Mouse (Mus musculus) granulocyte monocyte progenitor cell, adult 5-6 weeks (primary cell): ENCODE data around the gene Isyna1. TPM values are rescaled to one million over a fixed set of nuclear protein-coding genes. Genes with fewer than 3 reads are reported as not detected.

Source experiments
- ATAC-seq: replicated peaks from 2 replicates; pipeline ENCODE4 v1.8.0; 2016; ENCODE audit warnings: mild to moderate bottlenecking, moderate TSS enrichment, inconsistent platforms; ENCODE audit not compliant: poor library complexity, severe bottlenecking
- total RNA-seq, 2 experiments: library from RNA; stranded (forward) in 1 of 2; stranded (reverse) in 1 of 2; fragments of 200-712, 200-1000 nt in 1 of 2; fragments of >200 nt in 1 of 2; fragmentation: Nextera tagmentation in 1 of 2; gene quantifications; 2 replicates each; pipeline ENCODE4 v1.2.3; 2014 to 2017

Isyna1 gene
- total RNA-seq, 2 experiments from 2014 or later: 30.8 to 38.6 TPM

DNA sequence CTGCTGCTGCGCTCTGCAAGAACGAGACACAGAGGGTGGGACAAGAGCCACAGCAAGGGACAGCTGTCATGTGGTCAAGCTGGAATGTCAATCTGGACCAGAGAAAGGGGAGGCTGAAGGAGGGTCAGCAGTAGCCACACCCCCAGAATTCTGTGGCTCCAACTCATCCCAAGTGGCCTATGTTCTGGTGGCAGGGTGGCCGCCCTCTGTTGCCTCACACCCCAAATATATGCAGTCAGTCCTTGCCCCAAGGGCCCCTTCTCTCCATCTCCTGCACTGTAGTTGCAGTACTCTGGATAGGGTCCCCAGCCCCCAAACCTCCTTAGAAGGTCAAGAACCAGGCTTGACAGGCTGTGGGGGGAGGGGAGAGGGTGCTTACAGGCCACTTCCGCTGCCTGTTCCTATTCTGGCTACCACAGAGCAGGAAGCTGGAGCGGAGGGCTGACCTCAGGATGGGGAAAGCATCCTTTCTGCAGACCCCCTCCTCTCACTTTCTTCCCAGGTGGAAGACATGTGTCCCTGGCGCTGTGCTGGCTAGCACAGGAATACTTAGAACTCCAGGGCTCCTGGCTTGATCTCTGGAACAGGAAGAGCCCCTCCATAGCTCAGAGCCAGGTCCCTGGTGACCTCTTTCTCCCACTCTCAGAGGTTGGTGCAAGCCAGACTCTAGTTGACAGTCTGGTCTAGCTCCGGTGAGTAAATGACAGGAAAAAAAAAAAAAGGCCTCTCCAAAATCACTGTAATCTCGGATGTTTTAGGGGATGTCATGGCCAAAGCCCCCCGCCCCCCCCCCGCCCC lies 6.5 kb downstream of the Isyna1 start:
- peak; percentile 50 for ATAC-seq

DNA sequence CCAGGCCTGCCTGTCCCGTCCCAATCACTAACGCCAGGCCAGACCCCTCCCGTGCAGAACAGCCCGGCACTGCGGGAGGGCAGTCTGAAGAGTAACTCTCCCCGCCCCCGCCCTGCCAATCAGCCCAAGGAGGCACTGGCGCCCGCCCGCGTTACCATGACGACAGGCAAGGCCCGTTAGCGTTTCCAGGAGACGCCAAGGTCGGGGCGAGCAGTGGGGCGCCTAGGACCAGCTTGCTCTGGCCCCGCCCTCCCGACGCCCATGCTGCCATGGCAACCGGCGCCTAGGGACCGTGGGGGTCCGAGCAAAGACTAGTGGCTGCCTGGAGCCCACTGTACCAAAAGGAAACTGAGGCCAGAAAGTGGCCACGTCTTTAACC lies 7.1 kb downstream of the Isyna1 start:
- ATAC-seq: peak; percentile 66

DNA sequence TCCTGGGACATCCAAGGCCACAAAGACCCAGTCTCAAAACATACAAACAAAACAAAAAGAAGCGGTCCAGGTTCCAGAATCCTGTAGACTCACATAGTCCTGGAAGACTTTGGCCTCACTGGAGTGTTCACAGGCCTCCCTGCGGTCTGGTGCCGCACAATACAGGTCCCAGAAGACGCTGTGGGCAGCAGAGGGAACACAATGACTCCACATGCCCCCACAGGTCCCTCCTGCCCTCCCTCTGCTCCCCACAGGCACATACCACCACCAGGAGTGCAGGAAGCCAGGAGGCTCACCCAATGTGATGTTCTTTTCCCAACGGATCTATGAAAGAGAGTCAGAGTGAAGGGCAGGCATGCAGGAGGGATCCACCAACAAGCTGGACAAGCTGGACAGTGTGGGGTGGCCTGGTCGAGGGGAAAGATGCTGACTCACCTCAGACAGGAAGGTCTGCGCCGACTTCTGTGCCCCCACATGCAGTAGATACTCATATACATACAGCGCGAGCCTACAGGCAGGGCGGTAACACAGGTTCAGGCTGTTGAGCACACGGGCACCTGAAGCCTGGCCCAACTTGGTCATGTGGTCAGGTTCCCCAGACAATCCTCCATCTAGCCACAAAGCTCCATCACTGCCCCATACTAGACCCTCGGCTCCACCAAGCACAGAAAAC lies 8.1 kb downstream of the Isyna1 start:
- ATAC-seq: no peak

DNA sequence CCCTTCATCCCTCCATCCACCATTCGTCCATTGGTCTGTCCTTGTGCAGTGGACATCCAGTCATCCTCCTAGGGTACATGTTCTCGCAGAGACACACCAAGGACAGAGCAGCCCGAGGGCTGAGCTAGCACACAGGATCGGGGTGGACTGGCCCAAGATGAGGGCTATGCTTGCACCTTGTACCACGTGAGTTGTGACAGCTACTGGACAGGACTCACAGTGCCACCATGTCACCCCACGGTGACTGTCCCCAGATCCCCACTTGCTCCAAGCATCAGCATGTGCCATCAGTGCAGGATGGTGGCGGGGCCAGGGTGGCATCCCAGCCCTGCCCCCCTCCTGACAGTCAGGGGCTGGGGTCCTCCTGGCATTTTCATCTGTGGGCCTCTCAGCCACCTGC lies 10.4 kb downstream of the Isyna1 start:
- ATAC-seq: no peak

DNA sequence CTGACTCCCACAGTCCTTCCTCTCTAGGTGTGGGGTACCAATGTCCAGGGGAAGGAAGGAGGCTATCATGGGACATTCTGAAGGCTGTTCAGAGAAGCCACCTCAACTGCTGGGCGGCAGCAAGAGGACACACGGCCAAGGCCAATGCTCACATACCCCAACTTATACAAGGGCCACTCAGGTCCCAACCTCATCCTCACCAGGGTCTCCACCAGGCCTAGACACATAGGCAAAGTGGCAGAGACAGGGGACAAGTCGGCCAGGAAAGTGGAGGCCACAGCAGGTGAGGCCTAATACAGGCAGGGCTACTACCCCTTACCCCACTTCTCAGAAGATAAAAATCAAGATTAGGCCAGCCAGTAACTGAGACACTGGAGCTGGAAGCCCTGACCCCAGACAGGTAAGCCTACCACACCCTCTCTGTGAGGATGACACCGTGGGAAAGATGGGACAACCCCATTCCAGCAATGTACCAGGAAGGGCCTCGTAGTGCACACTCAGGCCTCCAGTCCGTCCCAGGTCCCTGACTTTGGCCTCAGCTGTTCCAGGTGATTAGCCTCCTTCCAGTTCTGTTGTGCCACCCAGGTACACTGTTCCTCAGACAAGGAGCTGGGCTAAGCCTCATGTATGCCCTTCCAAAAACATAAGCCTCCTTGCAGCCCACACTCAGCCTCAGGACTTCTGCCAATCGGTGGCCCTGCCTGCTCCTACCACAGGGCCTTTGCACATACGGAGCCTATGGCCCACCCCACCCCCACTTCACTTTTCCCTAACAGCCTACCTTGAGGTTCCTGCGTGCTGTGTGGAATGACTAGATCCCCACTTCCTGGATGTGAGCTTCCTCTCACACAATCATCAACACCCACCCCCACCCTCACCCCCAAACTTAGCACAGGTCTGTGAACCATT lies 12.0 kb downstream of the Isyna1 start:
- ATAC-seq: no peak

DNA sequence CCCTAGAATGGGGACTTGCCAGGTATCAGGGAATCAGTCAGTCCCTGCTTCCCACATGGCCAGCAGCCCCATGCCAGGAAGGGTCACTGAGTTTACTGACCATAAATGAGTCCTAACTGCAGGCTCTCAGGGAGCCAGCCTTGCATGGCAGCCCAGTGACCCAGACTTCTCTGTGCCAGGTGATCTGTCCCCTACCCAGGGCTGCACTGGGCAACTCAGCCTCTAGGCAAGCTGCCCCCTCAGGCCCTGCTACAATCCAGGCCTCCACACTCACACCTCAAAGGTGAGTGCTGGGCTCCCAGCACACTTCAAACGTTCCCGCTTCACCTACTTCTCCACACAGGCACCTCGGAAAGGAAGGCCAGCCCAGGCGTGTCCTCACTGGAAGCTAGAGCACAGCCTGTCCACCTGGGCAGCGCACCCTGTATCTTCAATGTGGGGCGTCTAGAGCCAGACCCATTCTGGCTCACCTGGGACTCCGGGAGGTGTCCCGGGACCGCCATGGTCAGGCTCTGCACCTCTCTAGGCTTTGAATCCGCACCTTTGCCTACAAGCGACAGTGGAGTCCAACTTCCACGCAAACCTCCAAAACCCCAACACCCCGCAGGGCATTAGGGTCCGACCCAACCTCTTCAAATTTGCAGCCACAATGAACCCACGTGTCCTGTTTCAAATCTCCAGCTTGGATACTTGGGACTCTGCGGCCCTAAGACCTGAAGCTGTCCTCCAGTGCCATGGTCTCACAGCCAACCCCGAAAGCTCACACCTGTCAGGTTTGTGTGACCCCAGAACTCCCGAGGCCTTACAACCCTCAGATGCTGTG lies 12.8 kb downstream of the Isyna1 start:
- no peak for ATAC-seq

DNA sequence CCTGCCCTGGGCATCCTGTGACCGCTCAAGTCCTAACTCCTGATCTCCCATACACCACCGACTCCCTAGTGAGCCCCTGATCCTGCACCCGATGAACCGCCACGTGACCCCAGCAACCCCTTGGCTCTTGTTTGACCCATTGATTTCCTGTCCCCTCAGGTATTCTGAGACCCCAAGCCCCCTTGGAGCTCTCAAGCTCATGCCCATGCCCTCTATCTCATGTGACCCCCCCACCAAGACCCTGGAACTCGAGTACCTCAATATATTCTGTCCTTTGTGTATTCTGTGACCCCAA lies 13.4 kb downstream of the Isyna1 start:
- ATAC-seq: no peak

DNA sequence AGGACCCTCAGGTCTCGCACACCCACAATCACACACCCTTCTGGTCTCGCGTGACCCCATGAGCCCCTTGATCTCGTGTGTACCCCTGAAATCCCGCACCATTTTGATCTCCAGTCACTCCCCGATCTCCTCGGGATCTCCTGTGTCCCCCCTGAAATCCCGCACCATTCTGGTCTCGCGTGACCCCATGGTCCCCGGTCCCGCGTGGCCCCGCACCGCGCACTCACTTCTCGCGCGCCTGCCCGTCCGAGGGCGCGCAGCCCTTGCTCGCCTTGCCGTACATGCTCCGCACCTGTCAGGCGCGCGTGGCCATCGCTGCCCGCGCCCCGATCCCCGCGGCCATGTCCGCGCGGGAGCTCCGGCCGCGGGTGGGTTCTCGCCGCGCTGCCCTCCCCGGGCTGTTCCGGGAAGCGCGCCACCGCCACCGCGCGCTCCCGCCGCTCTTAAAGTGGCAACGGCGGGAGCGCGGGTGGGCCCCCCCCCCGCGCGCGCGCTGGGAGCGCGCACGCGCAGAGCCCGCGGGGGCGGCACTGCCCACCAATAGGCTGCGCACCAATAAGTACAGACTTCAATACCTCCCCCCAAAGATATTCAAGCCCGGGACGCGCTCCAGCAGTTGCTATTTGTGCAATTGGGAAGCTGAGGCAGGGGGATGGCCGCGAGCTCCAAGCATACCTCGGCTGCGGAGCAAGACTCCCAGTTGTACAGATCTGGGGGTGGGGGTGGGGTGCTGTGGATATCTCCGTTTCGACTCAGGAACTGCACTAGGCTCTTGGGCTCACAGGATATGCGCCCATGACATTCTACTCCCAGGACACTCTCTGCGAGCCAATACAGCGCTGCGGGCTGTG lies 13.9 kb downstream of the Isyna1 start:
- ATAC-seq: no peak

DNA sequence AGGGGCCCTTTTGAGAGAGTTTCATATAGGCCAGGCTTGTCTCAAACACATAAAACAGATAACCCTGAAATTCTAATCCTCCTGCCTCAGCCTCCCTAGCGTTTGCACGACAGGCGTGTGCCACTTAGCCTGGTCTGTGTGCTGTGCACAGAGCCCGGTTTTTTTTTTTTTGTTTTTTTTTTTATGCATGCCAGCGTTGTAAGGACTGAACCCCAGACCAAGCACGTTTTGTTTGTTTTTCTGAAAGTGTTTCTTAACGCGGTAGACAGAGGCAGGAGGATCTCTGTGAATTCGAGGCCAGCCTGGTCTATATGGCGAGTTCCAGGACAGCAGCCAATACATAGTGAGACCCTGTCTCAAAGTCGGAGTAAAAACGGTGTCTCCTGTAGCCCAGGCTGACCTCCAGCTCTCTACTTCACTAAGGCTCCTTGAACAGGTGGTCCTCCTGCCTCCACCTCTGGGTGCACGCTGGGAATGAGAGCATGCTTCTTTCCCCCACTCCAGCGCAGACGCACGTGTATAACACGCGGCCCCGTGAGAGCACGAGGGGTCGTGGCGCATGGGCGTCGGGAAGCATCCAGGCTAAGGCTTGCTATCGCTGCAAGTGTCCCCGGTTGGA lies 14.7 kb downstream of the Isyna1 start, which contains the start of gene Ssbp4:
TSS of gene Ssbp4 (minus strand) at position 124 of the 619 bp plus-strand sequence.
- ATAC-seq: no peak

DNA sequence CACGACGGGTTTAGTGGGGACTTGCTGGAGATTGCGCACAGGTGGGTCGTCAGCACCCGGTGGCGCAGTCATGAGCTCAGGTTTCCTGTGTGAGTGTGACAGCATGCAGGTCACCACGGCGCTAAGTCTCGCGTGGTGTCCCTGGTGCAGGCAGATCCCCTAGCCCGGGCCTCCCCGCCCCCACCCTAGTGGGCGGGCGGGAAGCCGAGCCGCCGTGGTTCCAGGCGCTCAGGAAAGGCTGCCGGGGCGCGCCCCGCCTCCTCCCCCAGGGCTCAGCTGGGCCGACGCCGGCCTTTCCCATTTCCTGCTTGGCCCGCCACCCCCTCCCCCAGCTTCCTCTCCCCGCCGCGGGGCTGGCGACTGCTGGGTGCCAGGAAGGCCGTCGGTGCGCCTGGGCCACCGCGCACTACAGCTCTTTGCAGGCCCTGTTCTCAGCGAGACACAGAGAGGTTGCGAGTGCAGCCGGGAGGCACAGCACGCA lies 15.2 kb downstream of the Isyna1 start:
- peak; percentile 47 for ATAC-seq

DNA sequence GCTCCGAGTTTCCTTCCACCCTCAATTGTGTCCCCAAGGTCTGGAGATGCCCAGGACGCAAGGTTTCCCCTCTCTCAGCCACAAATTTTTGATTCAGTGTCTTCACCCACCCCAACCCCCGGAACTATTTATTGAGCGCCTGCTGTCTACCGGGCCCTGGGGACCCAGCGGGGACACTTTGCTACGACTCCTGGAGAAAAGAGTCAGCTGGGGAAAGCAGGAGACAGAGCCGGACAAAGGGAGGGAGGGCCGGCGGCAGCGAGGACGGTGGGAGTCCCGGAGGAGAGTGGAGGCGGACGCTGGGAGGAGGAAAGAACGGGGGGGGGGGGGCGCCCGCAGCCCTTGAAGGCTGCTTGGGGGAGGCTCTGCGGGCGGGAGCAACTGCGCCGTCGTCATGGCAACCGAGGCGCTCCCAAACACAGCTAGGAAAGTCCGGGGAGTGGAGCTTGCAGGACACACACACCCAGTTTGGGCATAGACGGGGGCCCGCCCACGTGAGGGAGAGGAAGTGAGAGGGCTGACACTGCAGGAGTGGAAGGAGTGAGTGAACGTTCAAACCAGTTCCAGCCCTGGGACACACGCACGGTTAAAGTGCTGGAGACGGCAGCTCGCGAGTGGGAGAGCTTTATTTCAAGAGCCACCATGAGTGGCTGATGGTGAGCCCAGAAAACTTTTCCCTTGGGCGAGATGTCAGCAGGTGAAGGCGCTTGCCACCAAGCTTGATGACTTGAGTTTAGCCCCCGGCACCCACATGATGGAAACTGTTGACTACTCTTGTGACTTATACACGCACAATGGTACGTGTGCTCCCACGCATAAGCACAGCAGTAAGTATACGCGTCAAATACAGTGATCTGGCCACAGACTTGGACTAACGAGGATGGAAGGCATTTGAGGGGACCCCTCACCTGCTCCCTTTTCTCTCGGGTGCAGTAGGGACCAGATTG lies 15.9 kb downstream of the Isyna1 start:
- peak; percentile 59 for ATAC-seq

DNA sequence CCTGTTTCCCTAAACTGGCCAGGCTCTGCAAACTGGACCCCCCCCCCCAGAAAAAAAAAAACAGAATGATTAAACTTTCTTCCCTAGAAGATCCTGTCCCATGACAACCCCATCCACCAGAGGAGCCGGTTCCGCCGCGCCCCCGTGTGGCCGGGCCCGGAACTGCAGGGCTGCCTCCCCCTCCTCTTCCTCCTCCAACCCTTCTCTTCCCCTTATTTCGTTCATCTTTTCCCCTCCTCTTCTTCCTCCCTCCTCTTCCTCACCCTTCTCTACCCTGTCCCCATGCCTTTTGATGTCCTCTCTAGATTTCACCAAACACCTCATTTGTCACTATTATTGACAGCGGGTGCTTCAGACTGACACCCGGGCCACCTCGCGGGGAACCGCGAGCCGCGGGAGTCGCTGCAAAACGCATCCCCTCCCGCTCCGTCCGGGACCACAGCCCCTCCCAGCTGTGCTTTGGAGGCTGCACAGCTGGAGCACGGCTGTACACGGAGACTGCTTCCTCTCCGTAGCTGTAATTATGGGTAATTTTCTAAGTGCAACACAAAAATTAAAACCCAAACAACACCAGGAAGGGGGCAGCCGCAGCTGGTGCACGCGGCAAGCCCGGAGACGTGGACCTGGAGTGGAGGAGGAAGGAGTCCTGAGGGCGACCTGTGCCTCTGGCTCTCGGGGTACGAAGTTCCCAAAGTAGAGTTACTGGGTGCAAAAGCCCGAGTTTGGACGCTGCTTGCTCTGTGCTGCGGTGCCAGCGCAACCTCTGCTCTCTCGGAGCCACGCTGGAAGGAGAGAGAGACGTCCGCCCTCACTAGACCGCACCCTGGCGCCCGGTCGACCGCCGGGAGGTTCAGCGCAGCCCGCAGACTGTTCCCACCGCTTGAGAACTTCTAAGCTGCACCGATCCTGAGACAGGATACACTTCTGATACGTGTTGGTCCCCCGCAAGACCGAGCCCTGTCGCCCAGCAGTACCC lies 16.9 kb downstream of the Isyna1 start:
- peak; percentile 8; the same call in 1 of the 2 replicates for ATAC-seq

DNA sequence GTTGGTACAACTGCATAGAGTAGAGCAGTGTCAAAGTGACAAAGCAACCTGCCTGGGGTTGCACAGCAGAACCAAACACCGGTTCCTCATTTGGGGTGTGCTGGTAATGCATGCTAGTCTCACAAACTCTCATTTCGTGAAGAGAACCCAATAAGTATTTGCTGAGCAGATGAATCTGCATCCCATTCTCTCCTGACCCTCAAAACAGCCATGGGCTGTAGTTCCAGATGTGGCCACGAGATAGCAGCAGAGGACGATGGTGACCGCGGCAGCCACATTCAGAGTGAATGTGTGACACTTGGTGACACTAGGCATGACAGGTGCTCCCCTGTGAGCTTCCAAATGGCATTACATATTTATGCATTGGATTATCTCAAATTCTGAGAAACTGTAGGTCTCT lies 17.7 kb downstream of the Isyna1 start:
- peak; percentile 19 for ATAC-seq

DNA sequence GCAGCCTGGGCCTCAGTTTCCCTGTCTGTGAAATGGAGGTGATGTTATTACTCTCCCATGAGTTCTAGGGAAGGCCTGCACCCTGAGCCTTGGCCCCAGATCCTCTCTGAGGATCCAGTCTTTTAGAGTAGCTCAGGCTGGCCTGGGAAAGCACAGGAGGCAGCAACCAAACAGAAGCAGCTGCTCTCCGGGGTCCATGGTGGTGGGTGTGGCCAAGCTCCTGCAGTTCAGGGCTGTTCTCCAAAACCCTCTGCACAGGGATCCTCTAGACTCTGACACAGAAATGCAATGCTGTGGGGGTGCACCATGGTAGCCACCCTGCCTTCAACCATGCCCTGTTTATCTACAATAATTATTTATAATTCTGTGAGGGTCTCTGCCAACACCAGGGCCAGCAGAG lies 19.6 kb downstream of the Isyna1 start:
- ATAC-seq: no peak

DNA sequence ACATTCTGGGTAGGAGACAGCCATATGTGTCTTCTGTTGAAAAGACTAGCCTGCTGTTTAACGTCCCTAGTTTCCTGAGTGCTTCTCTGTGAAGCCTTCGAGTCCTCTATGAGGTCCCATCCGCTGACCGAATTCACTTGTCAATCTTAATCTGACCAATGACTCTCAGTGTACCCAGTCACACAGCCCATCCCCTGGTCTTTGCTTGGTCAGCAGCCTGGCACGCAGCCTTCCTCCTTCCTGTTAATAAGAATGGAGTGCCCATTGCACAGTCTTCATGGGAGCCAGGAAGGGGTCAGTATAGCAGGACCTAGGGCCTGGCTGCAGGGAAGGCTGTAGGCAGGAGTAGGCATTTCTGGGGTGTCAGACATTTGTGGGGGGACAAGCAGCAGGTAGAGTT lies 20.3 kb downstream of the Isyna1 start:
- no peak for ATAC-seq

DNA sequence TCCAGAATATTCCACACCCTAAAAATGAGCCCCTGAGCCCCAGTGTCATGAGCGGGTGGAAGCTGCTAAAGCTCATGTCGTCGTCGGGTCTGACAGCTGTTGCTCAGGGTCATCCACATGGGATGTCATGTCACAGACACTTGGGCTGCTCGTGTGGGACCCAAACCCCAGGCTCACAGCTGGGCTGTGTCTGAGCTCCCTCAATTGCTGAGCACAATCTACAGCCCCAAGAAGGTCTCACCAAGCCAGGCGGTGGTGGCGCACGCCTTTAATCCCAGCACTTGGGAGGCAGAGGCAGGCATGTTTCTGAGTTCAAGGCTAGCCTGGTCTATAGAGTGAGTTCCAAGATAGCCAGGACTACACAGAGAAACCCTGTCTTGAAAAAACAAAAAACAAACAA lies 21.1 kb downstream of the Isyna1 start:
- no peak for ATAC-seq
